Mouse (Mus musculus) liver, postnatal 0 days (tissue): ENCODE measurements at regions not wholly inside any gene's neighbourhood (a gene's known extent, or its start where the extent isn't known, plus 50 kb on each side); places are given as distances from the start of the nearest gene placed in this dataset.

Experiments
- ATAC-seq: fragments of 200-750 bp; cut with Nextera tagmentation; 2 replicates; pipeline ENCODE4 v1.8.0; 2017; ENCODE audit warnings: mild to moderate bottlenecking, moderate library complexity
- DNase-seq: peaks from one replicate; pipeline ENCODE4 v3.0.0-alpha.2; 2016
- H3K27ac ChIP-seq: fragments of 300-500 bp; sonication (generic); 2 replicates; pipeline ENCODE4 v1.5.1; 2014; ENCODE audit warnings: antibody characterized with exemption, moderate library complexity, mild to moderate bottlenecking, low read depth
- H3K27me3 ChIP-seq: fragments of 300-500 bp; sonication (generic); 2 replicates; pipeline ENCODE4 v1.6.1; 2014; ENCODE audit warnings: low read length, control low read depth, mixed read lengths; ENCODE audit not compliant: insufficient read depth
- H3K36me3 ChIP-seq: fragments of 300-500 bp; sonication (generic); replicated peaks from 2 replicates; pipeline ENCODE4 v1.6.1; 2014; ENCODE audit warnings: mild to moderate bottlenecking, control low read depth, low read length, moderate library complexity, mixed read lengths; ENCODE audit not compliant: insufficient read depth
- H3K4me1 ChIP-seq: fragments of 300-500 bp; sonication (generic); 2 replicates; pipeline ENCODE4 v1.6.1; 2014; ENCODE audit warnings: antibody characterized with exemption, mild to moderate bottlenecking, control low read depth; ENCODE audit not compliant: insufficient read depth
- H3K4me2 ChIP-seq: fragments of 300-500 bp; sonication (generic); 2 replicates; pipeline ENCODE4 v1.6.1; 2014; ENCODE audit warnings: low read depth, mild to moderate bottlenecking, low read length, moderate library complexity, mixed read lengths
- H3K4me3 ChIP-seq: fragments of 300-500 bp; sonication (generic); 2 replicates; pipeline ENCODE4 v1.5.1; 2014; ENCODE audit warnings: low read depth, low read length
- H3K9ac ChIP-seq: fragments of 300-500 bp; sonication (generic); replicated peaks from 2 replicates; pipeline ENCODE4 v1.6.1; 2014; ENCODE audit warnings: mild to moderate bottlenecking, moderate library complexity
- H3K9me3 ChIP-seq: fragments of 300-500 bp; sonication (generic); 2 replicates; pipeline ENCODE4 v1.6.1; 2016; ENCODE audit warnings: mild to moderate bottlenecking, control low read depth, low read length, mixed read lengths
- CTCF ChIP-seq: sonication (generic); IDR thresholded peaks from 2 replicates; pipeline ENCODE4 v1.5.1; 2016; ENCODE audit warnings: antibody characterized with exemption, low read depth
- EP300 ChIP-seq: IDR thresholded peaks from 2 replicates; pipeline ENCODE4 v1.6.1; 2016; ENCODE audit warnings: antibody characterized with exemption, low read depth, mild to moderate bottlenecking
- WGBS: fragments of 180-500 bp; shearing (Covaris S2); extraction: QIAGEN DNeasy Blood & Tissue Kit; methylation state at CpG from one replicate; pipeline ENCODE4 v1.1.7; 2014; ENCODE audit not compliant: insufficient replicate concordance; 5-methylcytosine and 5-hydroxymethylcytosine counted together
- microRNA counts: library from miRNA; unstranded; fragments of <30 nt; microRNA quantifications from one replicate; lab custom pipeline; 2015
- microRNA-seq: library from miRNA; unstranded; fragments of <30 nt; microRNA quantifications from one replicate; pipeline ENCODE4, GENCODE M21; 2016

DNA sequence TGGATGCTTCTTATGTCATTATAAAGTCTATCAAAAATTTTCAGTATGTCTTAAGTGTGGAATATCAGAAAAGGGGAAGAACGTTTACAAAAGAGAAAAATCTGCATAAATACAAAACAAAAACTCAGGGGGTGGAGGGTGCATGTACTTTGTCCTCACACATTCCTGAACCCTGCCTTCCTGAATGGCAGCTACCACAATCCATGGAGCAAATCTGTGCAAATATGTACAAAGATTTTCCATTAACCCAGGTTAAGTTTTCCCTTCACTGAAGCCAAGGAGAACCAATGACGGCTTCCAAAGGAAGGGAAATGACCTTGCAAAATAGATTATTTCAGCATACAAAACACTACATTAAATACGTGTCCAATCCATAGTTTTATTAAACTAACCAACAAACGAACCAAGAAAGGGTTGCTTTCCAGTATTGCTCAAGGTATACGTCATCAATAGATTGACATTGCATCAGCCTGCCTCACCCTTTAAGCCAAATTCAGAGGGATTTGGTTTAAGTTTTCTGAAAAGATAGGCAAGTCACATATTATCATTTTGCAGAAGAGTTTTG is 61.4 kb upstream of the 4933415F23Rik start:
- Histone ChIP-seq H3K4me2 (no peak overlapping the region), H3K9ac (no peak overlapping the region), H3K36me3 (no peaks in the 10 kb centered on the region), H3K4me1 (0 out of 2 replicates have a peak, but pooled peaks cover 2% of the 10 kb centered on the region), H3K27me3 (no peaks in the 10 kb centered on the region), H3K4me3 (no peak overlapping the region), H3K9me3 (no peaks in the 10 kb centered on the region), H3K27ac (peak overlapping the region; percentile 86)
- peak; percentile 99 for ATAC-seq
- 51% methylated on average over 5 of the region's 5 CpGs for whole genome bisulfite sequencing
- no peak for DNase-seq
- TF ChIP-seq CTCF (no peak), EP300 (peak; percentile 67; the same call in 1 of the 2 replicates)

DNA sequence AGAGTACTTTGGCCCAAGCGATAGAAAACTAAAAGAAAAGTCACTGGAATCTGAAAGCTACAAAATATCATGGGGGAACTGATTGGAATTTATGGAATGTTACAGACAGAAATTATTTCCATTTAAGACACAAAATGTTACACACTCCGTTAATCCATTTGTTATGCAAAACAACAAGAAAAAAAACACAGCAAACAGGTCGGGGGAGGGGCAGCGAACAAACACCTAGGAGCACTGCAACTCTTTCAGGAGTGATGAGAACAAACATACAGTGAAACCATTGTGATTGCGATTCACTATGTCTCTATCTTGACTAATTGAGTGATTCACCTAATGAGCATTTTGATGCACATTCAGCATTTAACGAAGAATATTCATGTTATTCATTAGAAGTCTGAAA is 60.7 kb upstream of the 4933415F23Rik start:
- Histone ChIP-seq H3K9me3 (no peaks in the 10 kb centered on the region), H3K27ac (no peak overlapping the region), H3K9ac (no peak overlapping the region), H3K4me2 (no peak overlapping the region), H3K4me3 (no peak overlapping the region), H3K27me3 (no peaks in the 10 kb centered on the region), H3K4me1 (0 out of 2 replicates have a peak, but pooled peaks cover 2% of the 10 kb centered on the region), H3K36me3 (no peaks in the 10 kb centered on the region)
- TF ChIP-seq CTCF: no peak
- no peak for TF ChIP-seq EP300
- WGBS: 70% methylated on average over 6 of the region's 6 CpGs
- ATAC-seq: no peak
- no peak for DNase-seq

MicroRNA genes in the stretch of these regions (microRNA counts, 519-probe panel; counts per million panel counts)
- microRNA mmu-miR-30a (lab: Ali Mortazavi, UCI): 7,315 counts per million, percentile 86 among the panel's probes with 10 or more counts
- 5,295 counts per million, percentile 61 among the panel's probes with 10 or more counts for microRNA mmu-miR-30c (lab: Ali Mortazavi, UCI)

Small RNA genes lying in the stretch of these regions (microRNA-seq; reads per million reads assigned to microRNA genes)
- gene Mir30a: 25,263 reads per million, percentile 97 among the genes with 10 or more reads in this experiment
- 216 reads per million, percentile 51 among the genes with 10 or more reads in this experiment for gene Mir30c-2
